Mouse (Mus musculus) E14TG2a.4 (cell line): ENCODE results near the gene Rpl5.
"Not testable (repeated sequence)": the region's sequence is repeated elsewhere in the genome, so short reads cannot be mapped to it uniquely, and the experiment has no call there.

Experiments
- CTCF ChIP-seq: conservative IDR thresholded peaks from 2 replicates; pipeline ENCODE4 v1.5.1; 2014; ENCODE audit warnings: low read length
- NANOG ChIP-seq: IDR thresholded peaks from 2 replicates; pipeline ENCODE4 v1.6.1; 2014; ENCODE audit warnings: borderline replicate concordance, low read length, mixed read lengths
- POU5F1 ChIP-seq: IDR thresholded peaks from 2 replicates; pipeline ENCODE4 v1.6.1; 2014; ENCODE audit warnings: low read length, borderline replicate concordance

DNA sequence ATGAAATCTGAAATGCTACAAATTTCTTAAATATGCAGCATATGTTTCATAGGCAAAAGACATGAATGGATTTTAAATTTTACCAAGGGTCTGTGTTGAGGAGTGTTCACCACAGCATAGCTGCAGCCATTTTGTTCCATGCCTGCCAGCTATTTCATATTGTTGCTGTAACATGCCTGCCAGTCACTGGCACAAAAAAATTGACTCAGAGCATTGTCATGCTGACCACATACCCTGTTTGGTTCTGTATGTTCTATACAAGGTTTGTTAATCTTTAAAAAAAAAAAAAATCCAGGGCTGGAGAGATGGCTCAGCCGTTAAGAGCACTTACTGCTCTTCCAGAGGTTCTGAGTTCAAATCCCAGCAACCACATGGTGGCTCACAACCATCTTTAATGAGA is 38.2 kb downstream of the Rpl5 start:
- TF ChIP-seq CTCF, POU5F1, NANOG: not testable (repeated sequence)
